Mouse (Mus musculus) lung, postnatal 0 days (tissue): ENCODE measurements around the gene Nae1. TPM values are rescaled to one million over a fixed set of nuclear protein-coding genes. Genes with fewer than 3 reads are reported as not detected.
A peak's percentile ranks its signal among the peaks of the same experiment; 100 is the strongest.

Experiments used
- ATAC-seq: fragments of 200-750 bp; cut with Nextera tagmentation; 2 replicates; pipeline ENCODE4 v1.8.0; 2017; ENCODE audit warnings: moderate library complexity
- DNase-seq: peaks from one replicate; pipeline ENCODE4 v3.0.0-alpha.2; 2016; ENCODE audit warnings: low spot score
- H3K27ac ChIP-seq: fragments of 300-500 bp; sonication (generic); 2 replicates; pipeline ENCODE4 v1.5.1; 2014; ENCODE audit warnings: antibody characterized with exemption, mild to moderate bottlenecking, low read length, mixed read lengths
- H3K27me3 ChIP-seq: fragments of 300-500 bp; sonication (generic); replicated peaks from 2 replicates; pipeline ENCODE4 v1.6.1; 2014; ENCODE audit warnings: low read length, mixed read lengths; ENCODE audit not compliant: insufficient read depth
- H3K36me3 ChIP-seq: fragments of 300-500 bp; sonication (generic); 2 replicates; pipeline ENCODE4 v1.6.1; 2014; ENCODE audit warnings: low read length, mixed read lengths; ENCODE audit not compliant: insufficient read depth
- H3K4me1 ChIP-seq: fragments of 300-500 bp; sonication (generic); 2 replicates; pipeline ENCODE4 v1.6.1; 2014; ENCODE audit warnings: antibody characterized with exemption, low read depth, low read length, mixed read lengths; ENCODE audit not compliant: insufficient read depth
- H3K4me2 ChIP-seq: fragments of 300-500 bp; sonication (generic); replicated peaks from 2 replicates; pipeline ENCODE4 v1.6.1; 2014; ENCODE audit warnings: low read depth, mild to moderate bottlenecking, low read length, moderate library complexity, mixed read lengths
- H3K4me3 ChIP-seq: fragments of 300-500 bp; sonication (generic); 2 replicates; pipeline ENCODE4 v1.5.1; 2014; ENCODE audit warnings: low read depth, low read length
- H3K9ac ChIP-seq: fragments of 300-500 bp; sonication (generic); replicated peaks from 2 replicates; pipeline ENCODE4 v1.6.1; 2014; ENCODE audit warnings: low read depth, mild to moderate bottlenecking
- H3K9me3 ChIP-seq: fragments of 300-500 bp; sonication (generic); 2 replicates; pipeline ENCODE4 v1.6.1; 2016; ENCODE audit warnings: low read length, mixed read lengths
- CTCF ChIP-seq: IDR thresholded peaks from 2 replicates; pipeline ENCODE4 v1.5.1; 2016; ENCODE audit warnings: antibody characterized with exemption, mild to moderate bottlenecking
- EP300 ChIP-seq: IDR thresholded peaks from 2 replicates; pipeline ENCODE4 v1.6.1; 2016; ENCODE audit warnings: antibody characterized with exemption, mild to moderate bottlenecking, control low read depth
- WGBS: fragments of 180-500 bp; shearing (Covaris S2); extraction: QIAGEN DNeasy Blood & Tissue Kit; methylation state at CpG from one replicate; pipeline ENCODE4 v1.1.7; 2014; 5-methylcytosine and 5-hydroxymethylcytosine counted together
- polyA plus RNA-seq: library from polyadenylated mRNA; unstranded; fragments of >200 nt; fragmentation: Nextera tagmentation; extraction: Ambion mirVana; gene quantifications from 2 replicates; pipeline ENCODE4 v1.2.1, GENCODE M21; 2015

The Nae1 gene
- polyA plus RNA-seq, 1 experiment from 2014 or later, result 57.9 TPM

GRCm38 (mm10) chr8:104564633-104565456 is 30.4 kb upstream of the Nae1 start:
- peak; percentile 95 for ATAC-seq
- H3K27me3 ChIP-seq, result no peaks in the 10 kb centered on the region
- H3K36me3 ChIP-seq, result no peaks in the 10 kb centered on the region
- peak; percentile 95 for DNase-seq
- no peak overlapping the region for H3K4me3 ChIP-seq
- H3K9me3 ChIP-seq, result no peaks in the 10 kb centered on the region
- 12% methylated on average over 22 of the region's 22 CpGs for WGBS
- no peak overlapping the region for H3K9ac ChIP-seq
- no peak overlapping the region for H3K27ac ChIP-seq
- no peaks in the 10 kb centered on the region for H3K4me1 ChIP-seq
- no peak for TF ChIP-seq EP300
- TF ChIP-seq CTCF, result peak; percentile 95
- H3K4me2 ChIP-seq, result 0 out of 2 replicates have a peak overlapping the region, but pooled peaks have one; percentile 17

DNA sequence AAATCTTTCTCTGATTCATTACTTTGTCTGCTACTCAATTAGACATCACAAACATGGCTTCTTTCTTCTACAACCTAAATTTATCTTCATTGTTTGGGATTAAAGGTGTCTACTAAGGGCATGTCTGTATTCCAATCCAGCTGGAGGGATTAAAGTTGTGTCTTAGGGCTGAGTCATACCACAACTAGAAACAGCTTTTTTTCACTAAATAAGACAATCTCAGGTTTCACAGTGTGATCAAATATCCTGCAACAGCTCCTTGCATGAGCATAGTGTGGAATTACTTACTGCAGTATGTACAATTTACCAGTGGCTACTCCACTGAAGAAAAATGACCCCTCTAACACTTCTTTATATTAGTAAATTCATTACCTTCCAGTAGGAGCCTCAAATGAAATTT is 26.3 kb upstream of the Nae1 start:
- Histone ChIP-seq H3K4me2 (no peak overlapping the region), H3K9me3 (no peaks in the 10 kb centered on the region), H3K36me3 (no peaks in the 10 kb centered on the region), H3K27me3 (no peaks in the 10 kb centered on the region), H3K4me3 (no peak overlapping the region), H3K27ac (no peak overlapping the region), H3K9ac (no peak overlapping the region), H3K4me1 (no peaks in the 10 kb centered on the region)
- TF ChIP-seq EP300 (no peak), CTCF (no peak)
- DNase-seq, result no peak
- no peak for ATAC-seq

- DNase-seq (no peak), ATAC-seq (no peak)
- H3K9ac ChIP-seq, result no peak overlapping the region
- no peaks in the 10 kb centered on the region for H3K4me1 ChIP-seq
- 37% methylated on average over 7 of the region's 7 CpGs for WGBS
- no peak overlapping the region for H3K4me3 ChIP-seq
- no peaks in the 10 kb centered on the region for H3K27me3 ChIP-seq
- no peaks in the 10 kb centered on the region for H3K36me3 ChIP-seq
- no peaks in the 10 kb centered on the region for H3K9me3 ChIP-seq
- no peak overlapping the region for H3K27ac ChIP-seq
- TF ChIP-seq CTCF, result no peak
- TF ChIP-seq EP300, result no peak
- H3K4me2 ChIP-seq, result no peak overlapping the region
Measured at GRCm38 (mm10) chr8:104557226-104557625, 22.8 kb upstream of the Nae1 start.

GRCm38 (mm10) chr8:104555191-104555590 is 20.8 kb upstream of the Nae1 start:
- H3K9me3 ChIP-seq, result no peaks in the 10 kb centered on the region
- DNase-seq (peak; percentile 32), ATAC-seq (no peak)
- H3K36me3 ChIP-seq, result no peaks in the 10 kb centered on the region
- no peak overlapping the region for H3K4me3 ChIP-seq
- no peak overlapping the region for H3K27ac ChIP-seq
- H3K9ac ChIP-seq, result no peak overlapping the region
- TF ChIP-seq EP300 (no peak), CTCF (no peak)
- H3K4me1 ChIP-seq, result no peaks in the 10 kb centered on the region
- 58% methylated on average over 4 of the region's 4 CpGs for WGBS
- H3K27me3 ChIP-seq, result no peaks in the 10 kb centered on the region
- no peak overlapping the region for H3K4me2 ChIP-seq

- no peak overlapping the region for H3K4me3 ChIP-seq
- H3K9ac ChIP-seq, result no peak overlapping the region
- H3K4me2 ChIP-seq, result no peak overlapping the region
- 76% methylated on average over 8 of the region's 8 CpGs for WGBS
- DNase-seq (no peak), ATAC-seq (no peak)
- TF ChIP-seq CTCF (no peak), EP300 (no peak)
- H3K36me3 ChIP-seq, result no peaks in the 10 kb centered on the region
- H3K27ac ChIP-seq, result no peak overlapping the region
- H3K27me3 ChIP-seq, result peaks cover 30% of the 10 kb centered on the region
- H3K9me3 ChIP-seq, result no peaks in the 10 kb centered on the region
- peaks cover 6% of the 10 kb centered on the region; the same call in 1 of the 2 replicates for H3K4me1 ChIP-seq
Measured at GRCm38 (mm10) chr8:104543440-104544045, 9.1 kb upstream of the Nae1 start.

DNA sequence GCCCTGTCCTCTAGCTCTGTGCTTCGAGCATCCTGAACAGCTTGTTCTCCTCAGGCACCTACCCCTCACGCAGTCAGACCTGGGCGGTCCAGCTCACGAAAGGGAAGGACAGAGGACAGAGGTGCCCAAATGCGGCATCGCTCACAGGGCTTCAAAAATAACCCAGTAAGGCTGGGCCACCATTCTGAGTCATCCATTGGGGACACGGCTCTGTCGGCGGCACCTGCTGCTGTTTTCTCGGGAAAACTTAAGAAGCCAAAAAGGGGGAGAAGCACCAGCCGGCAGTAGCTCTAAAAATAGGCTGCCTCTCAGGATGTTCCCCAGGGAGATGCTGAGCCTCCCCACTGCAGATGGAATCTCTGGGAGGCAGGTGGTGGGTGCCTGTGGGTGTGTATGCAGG is 7.7 kb upstream of the Nae1 start:
- H3K9me3 ChIP-seq, result no peaks in the 10 kb centered on the region
- no peak for TF ChIP-seq EP300
- TF ChIP-seq CTCF, result no peak
- WGBS, result 16% methylated on average over 11 of the region's 11 CpGs
- ATAC-seq (no peak), DNase-seq (no peak)
- H3K27ac ChIP-seq, result no peak overlapping the region
- H3K27me3 ChIP-seq, result peaks cover 30% of the 10 kb centered on the region
- peaks cover 6% of the 10 kb centered on the region; the same call in 1 of the 2 replicates for H3K4me1 ChIP-seq
- no peak overlapping the region for H3K9ac ChIP-seq
- H3K36me3 ChIP-seq, result no peaks in the 10 kb centered on the region
- H3K4me3 ChIP-seq, result no peak overlapping the region
- no peak overlapping the region for H3K4me2 ChIP-seq
